Mouse (Mus musculus): Measurements from ENCODE around the gene Hbq1a.
A peak's percentile ranks its signal among the peaks of the same experiment; 100 is the strongest.
"Not testable (repeated sequence)": the region's sequence is repeated elsewhere in the genome, so short reads cannot be mapped to it uniquely, and the experiment has no call there.

Gene Hbq1a

GRCm38 (mm10) chr11:32285031-32285775 lies 14.7 kb upstream of the Hbq1a start:
- DNase-seq = no peak

GRCm38 (mm10) chr11:32285887-32286286 lies 14.0 kb upstream of the Hbq1a start:
- DNase-seq = not testable (repeated sequence)

- peak; percentile 80 to 84 for DNase-seq
Observed at GRCm38 (mm10) chr11:32286695-32287492, 13.0 kb upstream of the Hbq1a start, which contains the start of gene Hbq1b. Gene Hbq1b (plus strand): TSS chr11:32286965.

- DNase-seq = no peak
Observed at GRCm38 (mm10) chr11:32287493-32287825, 12.4 kb upstream of the Hbq1a start.

DNA sequence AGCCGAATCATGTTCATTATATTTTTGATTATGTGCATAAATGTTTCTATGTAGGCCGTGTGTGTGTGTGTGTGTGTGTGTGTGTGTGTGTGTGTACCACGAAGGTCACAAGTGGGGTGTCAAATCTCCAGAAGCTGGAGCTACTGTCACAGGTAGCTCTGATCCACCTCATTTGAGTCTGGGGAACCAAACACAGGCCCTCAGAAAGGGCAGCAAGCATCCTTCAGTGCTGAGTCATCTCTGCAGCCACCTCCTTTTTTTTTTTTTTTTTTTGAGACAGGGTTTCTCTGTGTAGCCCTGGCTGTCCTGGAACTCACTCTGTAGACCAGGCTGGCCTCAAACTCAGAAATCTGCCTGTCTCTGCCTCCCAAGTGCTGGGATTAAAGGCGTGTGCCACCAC lies 7.0 kb upstream of the Hbq1a start:
- DNase-seq = not testable (repeated sequence)

- not testable (repeated sequence) for DNase-seq
Observed at GRCm38 (mm10) chr11:32293479-32293878, 6.4 kb upstream of the Hbq1a start.

DNA sequence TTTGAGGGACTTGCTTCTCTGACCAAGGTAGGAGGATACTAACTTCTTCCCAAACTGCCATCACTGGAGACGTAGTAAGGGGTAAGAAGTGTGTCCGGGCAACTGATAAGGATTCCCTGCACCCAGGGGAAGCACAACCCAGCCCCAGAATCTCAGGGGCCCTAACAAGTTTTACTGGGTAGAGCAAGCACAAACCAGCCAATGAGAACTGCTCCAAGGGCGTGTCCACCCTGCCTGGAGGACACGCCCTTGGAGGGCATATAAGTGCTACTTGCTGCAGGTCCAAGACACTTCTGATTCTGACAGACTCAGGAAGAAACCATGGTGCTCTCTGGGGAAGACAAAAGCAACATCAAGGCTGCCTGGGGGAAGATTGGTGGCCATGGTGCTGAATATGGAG lies 3.7 kb upstream of the Hbq1a start, which contains the start of gene Hba-a2:
Gene Hba-a2 (plus strand): TSS at position 287 of the 400 bp plus-strand sequence.
- not testable (repeated sequence) for DNase-seq

DNA sequence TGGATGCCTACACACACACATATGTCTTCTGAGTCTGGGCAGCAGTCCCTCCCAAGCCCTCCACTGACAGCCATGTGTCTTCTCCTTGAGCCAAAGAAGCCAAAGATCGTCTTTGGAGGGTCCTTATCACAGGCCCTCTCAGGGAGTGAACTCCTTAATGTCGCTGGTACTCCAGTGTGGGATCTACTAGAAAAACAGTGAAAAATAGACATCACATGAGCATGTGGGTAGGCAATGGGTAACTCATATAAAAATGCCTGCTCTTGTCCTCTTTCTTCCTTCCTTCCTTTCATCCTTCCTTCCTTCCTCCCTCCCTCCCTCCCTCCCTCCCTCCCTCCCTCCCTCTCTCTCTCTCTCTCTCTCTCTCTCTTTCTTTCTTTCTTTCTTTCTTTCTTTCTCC lies 2.5 kb upstream of the Hbq1a start:
- DNase-seq = not testable (repeated sequence)

DNA sequence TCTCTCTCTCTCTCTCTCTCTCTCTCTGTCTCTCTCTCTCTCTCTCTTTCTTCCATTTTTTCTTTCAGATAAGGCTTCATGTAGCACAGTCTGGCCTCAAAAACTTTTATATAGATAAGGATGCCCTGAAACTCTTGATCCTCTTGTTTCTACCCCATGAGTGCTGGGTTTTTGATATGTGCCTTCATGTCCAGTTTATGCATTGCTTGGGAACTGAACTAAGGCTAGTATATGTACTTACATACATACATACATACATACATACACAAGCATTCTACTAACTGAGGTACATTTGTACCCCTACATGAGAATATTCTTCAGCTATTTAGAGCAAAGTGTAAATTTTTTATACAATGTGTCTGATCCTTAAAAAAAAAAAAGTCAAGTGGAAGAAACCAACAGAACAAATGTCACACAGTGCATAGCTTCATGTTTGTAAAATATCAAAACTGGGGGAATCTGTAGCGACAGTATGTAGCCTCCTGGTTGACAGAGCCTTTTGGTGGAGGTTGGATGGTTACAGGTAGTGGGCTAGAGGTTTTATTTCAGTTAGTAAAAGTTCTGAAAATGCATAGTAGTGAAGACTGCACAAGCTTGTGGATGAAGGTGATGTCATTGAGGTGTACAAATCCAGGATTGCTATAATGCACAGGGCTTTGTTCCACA lies 1.9 kb upstream of the Hbq1a start:
- DNase-seq = no peak

DNA sequence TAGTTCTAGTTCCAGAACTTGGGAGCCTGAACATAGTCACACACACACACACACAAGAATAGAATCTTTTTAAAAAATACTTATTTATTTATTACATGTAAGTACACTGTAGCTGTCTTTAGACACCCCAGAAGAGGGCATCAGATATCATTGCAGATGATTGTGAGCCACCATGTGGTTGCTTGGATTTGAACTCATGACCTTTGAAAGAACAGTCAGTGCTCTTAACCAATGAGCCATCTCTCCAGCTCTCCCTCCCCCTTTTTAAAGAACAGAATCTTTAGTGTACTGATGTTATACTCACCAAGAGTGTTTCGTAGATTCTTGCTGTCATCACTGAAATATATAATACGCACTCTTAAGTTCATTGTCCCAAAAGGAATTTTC lies 1.3 kb upstream of the Hbq1a start:
- no peak for DNase-seq

DNA sequence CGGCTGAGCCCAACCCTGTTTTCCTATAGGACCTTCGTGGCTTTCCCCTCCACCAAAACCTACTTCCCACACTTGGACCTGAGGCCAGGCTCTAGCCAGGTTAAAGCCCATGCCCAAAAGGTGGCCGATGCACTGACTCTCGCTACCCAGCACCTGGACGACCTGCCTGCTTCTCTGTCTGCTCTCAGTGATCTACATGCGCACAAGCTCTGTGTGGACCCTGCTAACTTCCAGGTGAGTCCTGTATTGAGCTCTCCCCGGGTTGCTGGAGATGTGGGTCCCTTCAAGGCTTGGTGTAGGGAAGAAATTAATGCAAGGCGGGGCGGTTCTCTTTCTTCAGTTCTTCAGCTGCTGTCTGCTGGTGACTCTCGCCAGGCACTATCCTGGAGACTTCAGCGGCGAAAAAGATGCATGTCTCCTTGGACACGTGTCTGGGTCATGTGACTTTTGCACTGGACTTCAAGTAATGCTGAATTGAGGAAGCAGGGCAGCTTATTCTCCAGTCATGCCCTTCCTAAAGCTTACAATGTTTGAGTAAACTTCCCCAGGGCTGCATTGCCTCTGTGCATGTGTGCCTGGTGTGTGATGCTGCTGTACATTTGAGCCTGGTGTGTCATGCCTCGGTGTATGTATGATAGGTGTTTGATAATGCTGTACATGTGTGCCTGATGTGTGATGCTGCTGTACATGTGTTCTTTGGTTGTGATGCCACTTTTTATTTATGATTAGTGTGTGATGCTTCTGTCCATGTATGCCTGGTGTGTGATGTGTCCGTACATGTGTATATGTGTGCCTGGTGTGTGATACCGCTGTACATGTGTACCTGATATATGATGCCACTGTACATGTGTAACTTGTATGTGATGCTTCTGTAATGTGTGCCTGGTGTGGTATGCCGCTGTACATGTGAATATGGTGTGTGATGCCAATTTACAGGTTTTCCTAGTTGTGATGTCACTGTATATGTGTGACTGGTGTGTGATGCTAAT lies 704 bp downstream of the Hbq1a start:
- DNase-seq = no peak

DNA sequence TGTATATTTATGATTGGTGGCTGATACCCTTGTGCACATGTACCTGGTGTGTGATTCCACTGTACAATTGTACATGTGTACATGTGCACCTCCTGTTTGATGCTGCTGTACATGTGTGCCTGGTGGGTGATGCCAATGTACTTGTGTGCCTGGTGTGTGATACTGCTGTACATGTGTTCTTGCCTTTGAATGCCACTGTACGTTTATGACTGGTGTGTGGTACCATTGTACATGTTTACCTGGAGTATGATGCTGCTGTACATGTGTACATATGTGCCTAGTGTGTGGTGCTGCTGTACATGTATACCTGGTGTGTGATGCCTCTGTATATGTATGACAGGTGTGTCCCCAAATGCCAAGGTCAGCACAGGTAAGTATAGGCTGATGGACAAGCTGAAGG lies 1.6 kb downstream of the Hbq1a start:
- no peak for DNase-seq

DNA sequence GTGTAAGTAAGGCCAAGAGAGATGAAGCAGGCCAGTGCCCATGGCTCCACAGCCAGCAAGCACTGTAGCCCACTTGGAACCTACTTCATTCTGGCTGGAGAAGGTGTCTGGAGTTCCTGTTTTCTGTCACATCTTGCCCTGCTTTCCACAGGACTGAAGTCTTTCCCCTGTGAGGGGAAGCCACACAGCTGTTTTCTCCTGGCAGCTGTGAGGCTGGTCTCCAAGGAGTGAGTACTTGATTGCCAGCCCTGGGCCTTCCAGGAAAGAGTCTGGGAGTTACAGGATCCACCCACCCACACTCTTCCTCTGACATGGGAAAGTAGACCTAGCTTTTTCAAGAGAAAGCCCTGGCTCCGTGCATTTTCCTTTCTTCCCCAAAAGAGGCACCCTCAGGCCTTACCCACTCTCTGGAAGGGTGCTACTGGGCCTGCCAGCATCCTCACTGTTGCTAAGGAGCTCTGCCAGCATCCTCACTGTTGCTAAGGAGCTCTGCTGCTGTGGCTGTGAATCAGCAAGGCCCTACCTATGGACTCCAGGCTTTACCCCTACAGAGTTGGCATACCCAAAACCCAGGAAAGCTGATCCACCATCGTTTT lies 3.1 kb downstream of the Hbq1a start:
- DNase-seq = no peak

GRCm38 (mm10) chr11:32303455-32303854 lies 3.6 kb downstream of the Hbq1a start:
- no peak for DNase-seq

DNA sequence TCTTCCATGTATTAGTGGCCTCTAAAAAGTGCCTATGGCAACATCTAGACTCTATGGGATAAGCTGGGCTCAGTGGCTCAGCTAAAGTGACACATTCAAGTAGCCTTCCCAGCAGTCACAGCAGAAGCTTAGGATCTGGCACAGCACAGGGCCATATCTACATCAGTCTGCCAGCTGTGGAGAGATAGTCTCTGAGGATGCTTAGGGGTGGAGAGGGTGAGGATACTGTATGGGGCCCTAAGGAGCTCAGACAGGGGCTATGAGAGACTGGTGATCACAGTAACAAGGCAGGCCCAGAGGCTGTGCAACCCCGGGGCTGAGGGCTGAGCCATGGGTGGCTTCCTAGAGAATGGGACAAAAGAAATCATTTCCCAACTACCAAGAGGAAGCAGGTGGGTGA lies 7.1 kb downstream of the Hbq1a start:
- no peak for DNase-seq

DNA sequence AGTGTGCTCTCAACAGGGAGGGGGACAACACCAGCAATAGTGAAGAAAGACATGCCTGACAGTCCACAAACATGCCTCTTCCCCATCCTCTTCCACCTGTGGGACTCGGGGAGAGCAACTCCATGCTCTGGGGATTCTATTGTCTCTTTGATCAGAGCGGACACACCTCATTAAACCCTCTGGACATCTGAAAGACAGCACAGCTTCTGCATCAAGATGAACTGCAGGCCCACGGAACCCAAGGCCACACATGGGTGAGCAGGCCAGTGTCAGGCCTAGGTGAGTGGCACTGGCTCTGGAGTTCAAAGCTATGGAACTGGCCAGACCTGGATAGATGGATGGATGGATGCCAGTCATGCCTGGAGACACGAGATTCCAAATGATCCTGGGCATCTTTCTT lies 9.6 kb downstream of the Hbq1a start:
- DNase-seq = no peak

- DNase-seq = no peak
Observed at GRCm38 (mm10) chr11:32309928-32310327, 10.1 kb downstream of the Hbq1a start.

DNA sequence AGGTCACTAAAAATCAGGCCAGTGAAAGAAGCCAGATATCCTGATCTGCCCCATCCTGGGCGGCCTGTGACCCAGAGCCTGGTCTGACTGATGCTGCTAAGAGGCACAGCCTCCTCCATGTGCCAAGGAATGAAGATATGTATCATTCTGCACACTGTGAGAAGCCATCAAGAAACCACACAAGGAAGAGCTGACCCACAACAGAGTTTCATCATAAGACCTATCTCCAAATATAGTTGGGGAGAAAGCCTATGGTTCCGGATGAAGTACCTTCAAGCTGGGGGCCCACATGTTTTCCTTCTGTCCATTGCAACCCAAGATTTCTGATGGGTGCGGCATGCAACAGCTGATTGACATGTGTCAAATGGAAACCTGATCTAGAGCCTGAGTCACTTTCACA lies 16.1 kb downstream of the Hbq1a start:
- no peak for DNase-seq

DNA sequence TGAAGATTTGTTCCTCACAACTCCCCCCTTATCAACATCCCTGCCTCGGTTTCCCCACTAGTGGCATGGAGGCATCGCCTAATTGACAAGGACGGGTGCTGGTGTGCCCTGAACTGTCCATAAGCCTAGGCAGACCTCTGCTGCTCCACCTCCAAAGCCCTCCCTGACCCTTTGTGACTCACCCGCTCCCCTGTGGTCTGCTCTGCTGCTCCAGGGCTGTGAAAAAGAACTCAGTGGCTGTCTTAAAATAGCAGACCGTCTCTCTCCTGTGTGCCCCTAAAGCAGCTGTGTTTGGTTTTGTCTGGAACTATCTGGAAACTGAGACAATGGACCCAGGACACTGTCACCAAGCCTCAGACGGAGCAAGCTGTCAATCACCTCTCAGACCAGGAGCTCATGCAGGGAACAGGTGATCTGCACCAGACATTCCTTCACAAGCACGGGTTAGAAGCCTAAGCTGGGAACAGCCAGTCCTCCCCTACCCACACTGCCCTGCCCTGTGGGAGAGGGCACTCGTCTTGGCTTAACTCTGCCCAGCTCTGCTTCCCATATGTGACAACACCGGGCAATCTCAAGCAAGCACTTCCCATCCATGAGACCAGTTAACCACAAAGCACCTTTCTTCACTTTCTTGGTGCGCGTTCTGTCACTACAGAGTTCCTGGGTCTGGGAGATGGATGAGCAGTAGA lies 20.8 kb downstream of the Hbq1a start:
- DNase-seq = no peak

DNA sequence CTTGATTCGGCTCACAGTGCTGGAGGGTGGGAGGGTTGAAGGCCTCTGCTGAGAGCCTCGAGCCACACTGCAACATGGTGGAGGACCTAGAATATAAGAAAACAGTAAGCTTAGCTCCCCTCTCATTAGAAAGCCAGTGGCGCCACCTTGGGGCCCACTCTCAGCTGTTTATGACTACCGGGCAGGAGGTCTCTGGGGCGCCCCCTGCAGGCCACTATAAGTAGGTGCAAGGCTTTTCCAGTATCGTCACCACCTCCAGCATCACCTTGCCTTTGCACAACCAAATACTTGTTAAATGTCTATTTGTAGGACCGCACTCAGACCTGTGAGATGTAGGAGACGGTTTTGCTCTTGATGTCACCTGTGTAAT lies 21.3 kb downstream of the Hbq1a start:
- DNase-seq = peak; percentile 35 to 61

DNA sequence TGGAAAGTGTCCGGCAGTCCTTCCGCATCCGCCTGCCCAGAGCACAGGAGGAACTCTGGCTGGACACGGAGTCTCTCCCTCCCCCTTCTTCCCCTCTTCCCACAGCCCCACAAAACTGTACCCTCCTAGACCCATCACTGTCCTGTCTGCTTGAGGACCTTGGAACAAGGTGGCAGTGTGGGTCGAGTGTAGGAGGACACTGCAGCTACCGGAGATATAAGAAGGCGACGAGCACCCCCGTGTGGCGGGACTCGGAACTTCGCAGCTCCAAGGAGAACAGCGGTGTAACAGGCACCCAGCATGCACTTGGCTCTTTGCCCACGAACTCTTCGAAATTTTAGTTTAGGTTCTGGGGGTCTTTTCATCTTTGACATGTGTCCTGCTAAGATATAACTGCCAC lies 24.7 kb downstream of the Hbq1a start:
- DNase-seq = peak; percentile 78 to 88

DNA sequence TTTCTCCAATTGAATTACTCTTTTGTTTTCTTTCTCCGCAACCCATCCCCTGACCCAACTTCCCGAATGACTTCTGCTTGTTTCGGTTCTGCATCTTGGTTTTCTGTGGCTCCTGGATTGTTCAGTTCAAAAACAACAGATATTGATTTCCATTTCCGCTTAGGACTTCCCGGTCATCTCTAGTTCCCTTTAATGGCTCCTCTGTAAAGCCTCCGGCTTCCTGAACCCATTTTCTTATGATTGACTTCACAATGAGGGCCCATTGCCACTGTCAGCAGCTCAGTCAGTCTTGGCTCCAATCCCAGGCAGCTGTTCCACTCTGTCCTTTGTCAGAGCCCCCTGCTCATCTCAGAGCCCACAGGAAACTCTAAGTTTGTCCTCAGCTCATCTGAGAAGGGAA lies 31.2 kb downstream of the Hbq1a start:
- DNase-seq = no peak

Measured in cerebellum, adult 18-20 months (tissue).